Comparison of ENCODE assay signal across 8 mouse cellular contexts in genomic region chr7:140882469-140882803, GRCm38 (mm10). TPM values are rescaled to one million over a fixed set of nuclear protein-coding genes. Genes with fewer than 3 reads are reported as not detected.
A peak's percentile ranks its signal among the peaks of the same experiment; 100 is the strongest.
DNase-seq lines count a peak whose midpoint lies in the region; ATAC-seq and TF ChIP-seq lines count a peak whose summit lies in the region.

No protein-coding gene starts in this region.

- peak overlapping the region; percentile 95 for H3K4me3 ChIP-seq in megakaryocyte, embryonic 14.5 days (replicated peaks)
- peak overlapping the region; percentile 92 for H3K4me3 ChIP-seq in limb, embryonic 12.5 days (replicated peaks)
- H3K4me3 ChIP-seq in small intestine, adult 2 months (ENCODE audit: low read depth, low read length): peak overlapping the region; percentile 98

- no peak for ATAC-seq in megakaryocyte, adult 5-6 weeks (ENCODE audit: poor library complexity, severe bottlenecking)
- peak; percentile 13; the same call in 1 of the 2 replicates for ATAC-seq in erythroid progenitor cell, adult 5-6 weeks (replicated peaks; ENCODE audit: low FRiP score, poor library complexity, severe bottlenecking)
- 0 out of 2 replicates have a peak, but pooled peaks have one; percentile 15 for ATAC-seq in limb, embryonic 12.5 days (ENCODE audit: insufficient number of reproducible peaks, insufficient read depth, low FRiP score, low TSS enrichment, low read depth)

- H3K4me2 ChIP-seq in limb, embryonic 12.5 days: peak overlapping the region; percentile 68

- DNase-seq in cerebellum, postnatal 4 days (ENCODE audit: low spot score in 2 of 2): no peak
- DNase-seq in Muller cell, postnatal 12 days (ENCODE audit: inconsistent ontology term): no peak
- no peak for DNase-seq in gastrocnemius, postnatal 36 days

- whole genome bisulfite sequencing in limb, embryonic 12.5 days: under 1% methylated on average over 12 of the region's 12 CpGs
- WGBS in small intestine, adult 2 months: under 1% methylated on average over 12 of the region's 12 CpGs

- peaks cover 50% of the 10 kb centered on the region for H3K4me1 ChIP-seq in megakaryocyte, embryonic 14.5 days
- peaks cover 11% of the 10 kb centered on the region for H3K4me1 ChIP-seq in limb, embryonic 12.5 days (replicated peaks)
- H3K4me1 ChIP-seq in small intestine, adult 2 months (ENCODE audit: control insufficient read depth, insufficient read depth, insufficient read length, low read length): peaks cover 2% of the 10 kb centered on the region; the same call in 1 of the 2 replicates

- no peak for TF ChIP-seq POLR2A in small intestine, adult 2 months (IDR thresholded peaks at IDR 0.05; ENCODE audit: low read depth, low read length)

- peaks cover 57% of the 10 kb centered on the region for H3K36me3 ChIP-seq in megakaryocyte, embryonic 14.5 days (replicated peaks; ENCODE audit: low read length)
- peaks cover 38% of the 10 kb centered on the region for H3K36me3 ChIP-seq in limb, embryonic 12.5 days
- H3K36me3 ChIP-seq in small intestine, adult 2 months (ENCODE audit: control insufficient read depth, insufficient read depth, low read length): peaks cover 16% of the 10 kb centered on the region

- peak overlapping the region; percentile 86 for H3K27ac ChIP-seq in limb, embryonic 12.5 days
- H3K27ac ChIP-seq in small intestine, adult 2 months (ENCODE audit: insufficient read depth, low read depth, low read length): 0 out of 2 replicates have a peak overlapping the region, but pooled peaks have one; percentile 4

- H3K27me3 ChIP-seq in megakaryocyte, embryonic 14.5 days (replicated peaks): no peaks in the 10 kb centered on the region
- H3K27me3 ChIP-seq in limb, embryonic 12.5 days: no peaks in the 10 kb centered on the region
- no peaks in the 10 kb centered on the region for H3K27me3 ChIP-seq in small intestine, adult 2 months (ENCODE audit: control insufficient read depth, insufficient read depth, low read length)

- intact Hi-C loops in gastrocnemius, postnatal 36 days (cut with DNase I): no loop called here

- H3K9me3 ChIP-seq in megakaryocyte, embryonic 14.5 days: no peaks in the 10 kb centered on the region
- no peaks in the 10 kb centered on the region for H3K9me3 ChIP-seq in limb, embryonic 12.5 days

- H3K9ac ChIP-seq in limb, embryonic 12.5 days (replicated peaks): peak overlapping the region; percentile 82

- no peak for TF ChIP-seq CTCF in small intestine, adult 2 months (IDR thresholded peaks at IDR 0.05; ENCODE audit: extremely low read depth, insufficient read length, insufficient replicate concordance, low read depth, low read length)

RNA-seq across cellular contexts. Expression of gene Sirt3, which starts 0.3 kb away (rescaled TPM):
- 25.1 and 60.6 TPM in 2 replicates for polyA plus RNA-seq in megakaryocyte, embryonic 14.5 days (2012; ENCODE audit: insufficient read depth, low replicate concordance)
- total RNA-seq in megakaryocyte, adult 5-6 weeks (2015): 7.9 and 9.1 TPM in 2 replicates
- total RNA-seq in megakaryocyte, adult 5-6 weeks (2017): 6.7 and 9.5 TPM in 2 replicates
- total RNA-seq in erythroid progenitor cell, adult 5-6 weeks (2015; ENCODE audit: low replicate concordance): 14.4 and 16.3 TPM in 2 replicates
- 6.5 and 13.5 TPM in 2 replicates for total RNA-seq in erythroid progenitor cell, adult 5-6 weeks (2017; ENCODE audit: low replicate concordance)
- polyA plus RNA-seq in limb, embryonic 12.5 days (2016; fragmentation: Nextera tagmentation; extraction: Ambion mirVana): 28.3 and 29.9 TPM in 2 replicates
- 13.6 and 20.4 TPM in 2 replicates for polyA plus RNA-seq in small intestine, adult 2 months (2012; rRNA removed)
- 10 to 100 TPM; 26.0 to 26.3 TPM for total RNA-seq in gastrocnemius, postnatal 36 days (2021)

RNA-seq across cellular contexts. Expression of gene Psmd13, which starts 0.7 kb away (rescaled TPM):
- 16.6 and 130 TPM in 2 replicates for polyA plus RNA-seq in megakaryocyte, embryonic 14.5 days (2012; ENCODE audit: insufficient read depth, low replicate concordance)
- total RNA-seq in megakaryocyte, adult 5-6 weeks (2015): 87.5 and 89.5 TPM in 2 replicates
- 165 and 167 TPM in 2 replicates for total RNA-seq in megakaryocyte, adult 5-6 weeks (2017)
- 74.2 and 90.1 TPM in 2 replicates for total RNA-seq in erythroid progenitor cell, adult 5-6 weeks (2015; ENCODE audit: low replicate concordance)
- 136 and 162 TPM in 2 replicates for total RNA-seq in erythroid progenitor cell, adult 5-6 weeks (2017; ENCODE audit: low replicate concordance)
- polyA plus RNA-seq in limb, embryonic 12.5 days (2016; fragmentation: Nextera tagmentation; extraction: Ambion mirVana): 271 and 302 TPM in 2 replicates
- 33.5 and 55.7 TPM in 2 replicates for polyA plus RNA-seq in small intestine, adult 2 months (2012; rRNA removed)
- total RNA-seq in gastrocnemius, postnatal 36 days (2021): 10 to 100 TPM; 78.3 to 78.9 TPM

RNA-seq across cellular contexts. Expression of gene Cox8b, which starts 17.8 kb away (rescaled TPM):
- not detected in 2 replicates for polyA plus RNA-seq in megakaryocyte, embryonic 14.5 days (2012; ENCODE audit: insufficient read depth, low replicate concordance)
- total RNA-seq in megakaryocyte, adult 5-6 weeks (2015): not detected in 2 replicates
- total RNA-seq in megakaryocyte, adult 5-6 weeks (2017): not detected in 2 replicates
- not detected in 2 replicates for total RNA-seq in erythroid progenitor cell, adult 5-6 weeks (2015; ENCODE audit: low replicate concordance)
- total RNA-seq in erythroid progenitor cell, adult 5-6 weeks (2017; ENCODE audit: low replicate concordance): not detected in 2 replicates
- polyA plus RNA-seq in limb, embryonic 12.5 days (2016; fragmentation: Nextera tagmentation; extraction: Ambion mirVana): 1.9 and 2.7 TPM in 2 replicates
- polyA plus RNA-seq in small intestine, adult 2 months (2012; rRNA removed): 1.1 and 1.2 TPM in 2 replicates
- 1,000 to 10,000 TPM; 1,837 to 1,924 TPM for total RNA-seq in gastrocnemius, postnatal 36 days (2021)

RNA-seq across cellular contexts. Expression of gene Bet1l, which starts 25.1 kb away (rescaled TPM):
- 4.0 and 23.4 TPM in 2 replicates for polyA plus RNA-seq in megakaryocyte, embryonic 14.5 days (2012; ENCODE audit: insufficient read depth, low replicate concordance)
- 12.9 and 13.2 TPM in 2 replicates for total RNA-seq in megakaryocyte, adult 5-6 weeks (2015)
- total RNA-seq in megakaryocyte, adult 5-6 weeks (2017): 15.5 and 37.7 TPM in 2 replicates
- total RNA-seq in erythroid progenitor cell, adult 5-6 weeks (2015; ENCODE audit: low replicate concordance): 7.6 and 9.2 TPM in 2 replicates
- 9.0 and 9.4 TPM in 2 replicates for total RNA-seq in erythroid progenitor cell, adult 5-6 weeks (2017; ENCODE audit: low replicate concordance)
- polyA plus RNA-seq in limb, embryonic 12.5 days (2016; fragmentation: Nextera tagmentation; extraction: Ambion mirVana): 38.3 and 38.9 TPM in 2 replicates
- polyA plus RNA-seq in small intestine, adult 2 months (2012; rRNA removed): 10.4 and 17.1 TPM in 2 replicates
- total RNA-seq in gastrocnemius, postnatal 36 days (2021): 1 to 10 TPM; 5.2 to 7.9 TPM

RNA-seq across cellular contexts. Expression of gene Ric8a, which starts 25.7 kb away (rescaled TPM):
- polyA plus RNA-seq in megakaryocyte, embryonic 14.5 days (2012; ENCODE audit: insufficient read depth, low replicate concordance): 57.2 and 112 TPM in 2 replicates
- 41.7 and 44.7 TPM in 2 replicates for total RNA-seq in megakaryocyte, adult 5-6 weeks (2015)
- 29.7 and 30.4 TPM in 2 replicates for total RNA-seq in megakaryocyte, adult 5-6 weeks (2017)
- total RNA-seq in erythroid progenitor cell, adult 5-6 weeks (2015; ENCODE audit: low replicate concordance): 19.1 and 49.5 TPM in 2 replicates
- 12.1 and 22.2 TPM in 2 replicates for total RNA-seq in erythroid progenitor cell, adult 5-6 weeks (2017; ENCODE audit: low replicate concordance)
- polyA plus RNA-seq in limb, embryonic 12.5 days (2016; fragmentation: Nextera tagmentation; extraction: Ambion mirVana): 53.0 and 60.3 TPM in 2 replicates
- 47.5 and 95.5 TPM in 2 replicates for polyA plus RNA-seq in small intestine, adult 2 months (2012; rRNA removed)
- 10 to 100 TPM; 12.6 to 14.9 TPM for total RNA-seq in gastrocnemius, postnatal 36 days (2021)

Comparison
In these comparisons a context has a peak if more than half of its experiments do, and no peak if none do; other contexts are left out.
1. RNA of gene Cox8b, which starts 17.8 kb away (total RNA-seq): 1,837 to 1,924 TPM in gastrocnemius, postnatal 36 days; not detected in megakaryocyte, adult 5-6 weeks and not detected in erythroid progenitor cell, adult 5-6 weeks; every median in the first group is over 1,000 times any median in the second.
2. Peak in every context shown above with its lines, with median percentiles within 50 percentile points of each other: H3K4me3 ChIP-seq.